Mouse (Mus musculus): Measurements from ENCODE around the gene Krt79.

Gene Krt79

DNA sequence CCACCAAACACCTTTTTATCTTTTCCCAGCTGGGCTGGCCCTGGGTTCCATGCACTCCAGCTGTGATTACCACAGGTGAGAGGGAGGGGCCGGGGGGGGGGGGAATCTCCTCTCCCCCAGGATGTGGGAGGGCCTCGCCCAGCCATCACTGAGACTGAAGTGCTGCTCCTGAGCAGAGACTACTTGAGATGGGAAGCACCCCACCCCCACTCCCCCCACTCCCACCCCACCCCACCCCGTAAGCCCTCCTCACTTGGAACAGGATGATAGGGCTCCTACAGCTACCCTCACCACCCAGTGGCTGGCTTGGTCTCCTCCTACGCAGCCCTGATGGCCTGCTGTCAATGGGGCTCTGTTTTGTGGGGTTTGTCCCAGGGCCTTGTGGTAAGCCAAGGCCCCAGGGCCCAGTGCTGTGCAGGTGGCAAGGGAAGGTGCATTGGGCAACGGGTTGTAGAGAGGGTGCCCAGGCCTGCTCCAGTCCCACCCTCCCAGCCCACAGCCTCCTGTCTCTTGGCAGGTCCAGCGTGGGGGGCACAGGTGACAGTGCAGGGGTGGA lies at the start of gene Krt79:
TSS of gene Krt79 (minus strand) at position 51 of the 556 bp plus-strand sequence.
- in situ Hi-C loops (cut with MboI, MseI): no loop called here

DNA sequence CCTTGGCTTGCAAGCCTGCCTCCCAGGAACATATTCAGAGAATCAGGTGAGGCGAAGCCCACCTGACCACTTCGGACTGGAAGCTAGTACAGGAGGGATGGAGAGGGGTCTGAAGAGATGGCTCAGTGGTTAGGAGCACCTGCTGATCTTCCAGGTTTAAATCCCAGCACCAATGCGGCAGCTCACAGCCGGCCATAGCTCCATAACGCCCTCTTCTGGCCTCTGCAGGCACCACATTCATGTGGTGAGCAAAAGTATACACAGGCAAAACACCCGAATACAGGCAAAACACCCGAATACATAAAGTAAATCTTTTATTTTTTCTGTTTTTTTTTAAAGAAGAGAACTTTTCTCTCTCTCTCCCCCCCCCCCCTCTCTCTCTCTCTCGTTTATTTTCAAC lies 48.6 kb upstream of the Krt79 start:
- in situ Hi-C loops (cut with MboI, MseI): no loop called here

DNA sequence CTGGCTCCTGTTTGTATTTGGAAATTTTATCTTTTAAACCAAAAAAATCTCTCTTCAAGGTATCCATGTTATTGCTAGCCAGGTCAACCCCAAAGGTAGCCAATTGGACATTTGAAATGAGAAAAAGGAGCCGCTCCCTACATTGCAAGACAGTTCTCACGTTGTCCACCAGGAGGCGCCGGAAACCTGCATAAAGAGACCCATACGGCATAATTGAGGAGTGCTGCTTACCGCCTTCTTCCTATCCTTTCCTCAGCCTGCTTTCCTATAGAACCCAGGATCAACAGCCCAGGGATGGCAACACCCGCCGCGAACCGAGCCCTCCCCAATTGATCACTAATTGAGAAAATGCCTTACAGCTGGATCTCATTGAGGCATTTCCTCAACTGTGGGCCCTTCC lies 48.0 kb upstream of the Krt79 start:
- in situ Hi-C loops (cut with MboI, MseI): no loop called here

DNA sequence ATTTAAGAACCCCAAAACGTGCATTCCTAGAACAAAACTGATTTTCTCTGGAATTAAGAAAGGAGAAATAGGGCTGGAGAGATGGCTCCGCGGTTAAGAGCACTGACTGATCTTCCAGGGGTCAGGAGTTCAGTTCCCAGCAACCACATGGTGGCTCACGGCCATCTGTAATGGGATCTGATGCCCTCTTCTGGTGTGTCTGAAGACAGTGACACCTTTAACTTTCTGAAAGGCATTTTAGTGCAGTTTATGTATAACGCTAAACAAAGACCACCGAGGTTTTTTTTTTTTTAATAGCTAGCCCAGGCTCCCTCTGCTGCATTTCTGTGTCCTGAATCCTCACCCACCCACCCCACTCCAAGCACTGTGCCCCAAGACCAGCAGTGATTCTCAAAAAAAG lies 44.6 kb upstream of the Krt79 start:
- in situ Hi-C loops (cut with MboI, MseI): no loop called here

DNA sequence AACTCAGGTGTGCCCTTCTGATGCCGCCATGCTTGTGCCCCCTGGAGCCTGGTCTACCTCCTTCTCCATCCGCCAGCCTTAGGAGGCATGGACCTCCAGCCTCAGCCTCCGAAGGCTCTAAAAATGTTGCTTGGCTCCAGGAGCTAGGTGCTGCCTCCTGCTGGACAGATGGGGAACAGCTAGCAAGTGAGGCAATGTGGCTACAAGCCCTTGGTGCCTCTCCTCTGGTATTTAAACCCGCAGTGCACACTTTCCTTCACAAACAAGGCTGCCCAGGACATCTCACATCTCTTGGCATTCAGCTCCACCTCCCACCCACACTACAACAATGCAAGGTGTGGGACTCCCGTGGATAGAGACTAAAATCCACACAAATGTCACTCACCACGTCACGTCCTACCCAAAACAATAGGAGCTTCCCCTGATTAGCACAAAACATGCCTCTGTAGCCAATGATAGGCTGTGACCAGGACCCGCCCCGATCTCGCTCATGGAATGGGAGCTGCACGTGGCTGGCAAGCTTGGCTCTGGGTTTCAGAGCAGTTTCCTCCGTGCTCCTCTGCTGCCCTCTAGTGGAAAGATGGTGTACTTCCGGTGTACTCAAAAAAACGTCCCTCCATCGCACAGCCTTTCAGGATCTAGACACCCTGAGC lies 44.0 kb upstream of the Krt79 start:
- in situ Hi-C loops (cut with MboI, MseI): no loop called here

DNA sequence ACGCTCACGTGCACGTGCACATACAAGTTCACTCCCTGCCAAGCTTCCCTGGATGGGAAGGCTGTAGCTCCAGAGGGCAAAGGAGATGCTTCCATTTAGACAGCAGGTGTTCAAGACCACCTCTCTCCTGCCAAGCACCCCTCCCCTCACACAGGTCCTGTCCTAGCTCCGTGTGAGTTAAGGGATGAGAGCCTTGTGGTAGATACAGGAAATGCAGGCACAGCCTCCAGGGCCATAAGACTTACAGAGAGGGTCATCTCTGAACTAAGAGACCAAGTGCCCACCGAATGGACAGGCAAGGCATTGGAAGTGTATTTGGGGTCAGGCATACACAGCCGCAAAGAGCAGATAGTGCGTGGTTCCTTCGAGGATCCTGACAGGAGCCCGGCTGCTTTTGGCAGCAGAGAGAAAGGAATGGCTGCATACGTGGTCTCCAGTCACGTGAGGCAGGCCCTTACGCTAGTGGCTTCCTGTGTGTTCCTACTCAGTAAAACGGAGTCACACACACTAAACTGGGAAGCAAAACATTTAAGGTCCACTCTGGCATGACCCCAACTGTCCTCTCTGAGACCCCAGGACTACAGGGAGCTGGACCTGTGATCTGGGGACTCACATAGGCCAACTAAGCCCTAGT lies 43.3 kb upstream of the Krt79 start:
- in situ Hi-C loops (cut with MboI, MseI): no loop called here

DNA sequence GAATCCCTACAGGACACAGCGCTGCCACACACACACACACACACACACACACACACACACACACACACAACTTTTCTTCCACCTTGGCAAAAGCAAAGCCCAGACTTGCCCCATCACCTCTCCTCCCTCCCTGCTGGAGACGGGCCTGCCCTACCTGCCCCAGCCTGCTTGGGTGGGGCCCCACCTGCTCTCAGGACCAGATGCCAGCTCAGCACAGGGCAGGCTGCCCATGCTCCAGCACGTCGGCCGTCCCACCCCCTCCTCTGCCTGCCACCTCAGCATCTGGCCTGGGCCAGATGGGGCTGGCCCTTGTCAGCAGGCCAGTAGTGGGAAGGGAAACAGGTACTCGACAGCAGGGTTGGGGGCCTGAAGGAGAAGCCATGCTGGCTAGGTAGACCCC lies 40.7 kb upstream of the Krt79 start:
- in situ Hi-C loops (cut with MboI, MseI): no loop called here

DNA sequence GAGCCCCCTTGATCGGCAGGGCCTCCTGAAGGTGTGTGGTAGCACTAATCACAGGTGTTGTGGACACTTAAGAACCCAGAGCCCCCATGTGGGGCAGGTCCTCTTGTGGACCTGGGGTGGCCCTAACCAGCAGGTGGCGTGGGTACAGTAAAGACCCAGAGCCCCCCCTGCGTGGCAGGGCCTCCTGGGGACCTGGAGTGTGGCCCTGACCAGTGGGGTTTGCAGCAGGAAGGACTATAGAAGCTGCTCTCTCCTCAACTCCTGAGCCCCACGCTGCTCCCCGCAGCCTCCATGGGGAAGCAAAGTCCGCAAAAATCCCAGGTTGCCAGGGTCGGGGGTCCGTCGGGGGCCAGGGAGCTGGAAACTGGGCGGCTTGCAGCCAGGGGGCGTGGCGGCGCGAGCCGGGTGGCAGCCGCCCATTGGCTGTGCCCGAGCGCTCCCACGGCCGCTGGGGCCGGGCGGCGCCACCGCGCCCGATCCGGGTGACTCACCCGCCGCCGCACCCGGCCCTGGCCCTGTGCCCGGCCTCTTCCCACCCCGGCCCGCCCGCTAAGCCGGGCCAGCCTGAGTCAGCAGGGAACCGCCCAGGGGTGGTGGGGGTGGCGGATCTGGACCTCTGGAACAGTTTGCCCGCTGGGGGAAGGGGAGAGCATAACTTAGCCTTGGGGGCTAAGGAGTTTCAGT lies 37.1 kb upstream of the Krt79 start:
- in situ Hi-C loops (cut with MboI, MseI): no loop called here

DNA sequence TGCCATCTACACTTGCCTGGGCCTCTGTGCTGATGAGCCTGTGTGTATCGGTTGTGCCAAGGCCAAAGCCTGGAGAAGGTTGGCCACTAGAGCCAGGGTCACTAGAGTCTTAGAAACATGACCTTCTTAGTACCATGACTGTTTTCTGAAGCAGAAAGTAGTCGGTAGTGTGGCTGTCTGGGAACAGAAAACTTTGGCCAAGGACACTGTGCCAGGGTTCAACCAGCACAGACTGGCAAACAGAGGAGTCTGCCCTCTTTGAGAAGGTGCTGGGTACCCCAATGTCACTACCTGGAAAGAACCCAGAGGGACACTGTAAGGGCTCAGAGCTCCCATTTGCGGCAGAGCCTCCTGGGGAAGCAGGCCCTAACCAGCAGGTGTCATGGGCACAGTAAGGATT lies 36.5 kb upstream of the Krt79 start:
- in situ Hi-C loops (cut with MboI, MseI): no loop called here

DNA sequence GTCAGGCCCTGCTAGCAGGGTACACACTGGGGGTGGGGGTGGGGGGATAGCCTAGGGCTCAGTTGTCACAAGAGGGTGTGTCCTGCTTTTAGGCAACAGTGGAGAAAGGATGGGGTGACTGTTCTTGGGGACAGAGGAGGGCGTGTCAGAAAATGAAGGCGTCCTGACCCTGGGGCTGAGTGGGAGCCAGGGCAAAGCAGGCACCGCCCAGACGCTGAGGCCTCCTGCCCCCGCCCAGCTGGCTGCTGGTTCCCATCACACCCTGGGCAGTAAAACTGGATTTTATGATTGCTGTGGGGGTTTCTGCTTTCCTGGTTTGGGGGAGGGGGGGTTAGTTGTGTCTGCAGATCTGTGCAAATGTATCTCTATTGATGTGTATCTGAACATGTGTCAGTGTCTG lies 35.9 kb upstream of the Krt79 start:
- in situ Hi-C loops (cut with MboI, MseI): no loop called here

DNA sequence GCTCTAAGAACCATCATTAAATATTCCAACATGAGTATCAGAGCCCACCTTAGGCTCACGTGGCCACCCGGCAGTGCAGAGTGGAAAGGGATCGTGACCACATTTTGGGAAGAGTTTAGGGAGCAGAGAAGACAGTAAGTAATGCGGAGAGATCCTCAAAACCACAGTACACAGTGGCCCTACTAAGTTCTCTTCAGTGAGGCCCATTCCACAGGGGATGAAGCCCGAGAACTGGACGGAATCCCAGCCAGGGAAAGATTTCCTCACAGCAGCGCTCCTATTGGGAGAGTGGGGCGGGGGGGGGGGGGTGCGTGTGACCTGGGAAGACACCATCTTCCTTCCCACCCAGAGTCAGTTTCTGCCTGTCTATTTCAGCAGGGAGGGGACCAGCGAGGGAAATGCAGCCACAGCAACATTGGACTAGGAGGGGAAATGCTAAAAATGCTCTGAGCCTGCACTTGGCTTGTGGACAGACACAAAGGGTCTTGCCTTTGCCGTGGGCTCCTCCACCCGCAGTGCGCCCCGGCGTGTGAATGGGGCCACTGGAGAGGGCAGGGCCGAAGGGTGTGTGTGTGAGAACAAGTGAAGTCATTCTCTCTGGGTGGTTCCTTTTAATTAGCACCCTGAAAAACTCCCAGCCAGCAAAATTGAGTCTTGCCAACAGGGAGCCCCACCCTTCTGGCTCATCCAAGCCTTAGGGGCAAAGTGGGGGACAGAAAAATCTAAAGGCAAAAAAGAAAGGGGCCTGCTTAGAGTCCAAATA lies 34.1 kb upstream of the Krt79 start:
- in situ Hi-C loops (cut with MboI, MseI): loop anchor here (5.0 to 25.0 kb wide), 2 partner anchors 207 to 637 kb away; no protein-coding TSS in a partner anchor

DNA sequence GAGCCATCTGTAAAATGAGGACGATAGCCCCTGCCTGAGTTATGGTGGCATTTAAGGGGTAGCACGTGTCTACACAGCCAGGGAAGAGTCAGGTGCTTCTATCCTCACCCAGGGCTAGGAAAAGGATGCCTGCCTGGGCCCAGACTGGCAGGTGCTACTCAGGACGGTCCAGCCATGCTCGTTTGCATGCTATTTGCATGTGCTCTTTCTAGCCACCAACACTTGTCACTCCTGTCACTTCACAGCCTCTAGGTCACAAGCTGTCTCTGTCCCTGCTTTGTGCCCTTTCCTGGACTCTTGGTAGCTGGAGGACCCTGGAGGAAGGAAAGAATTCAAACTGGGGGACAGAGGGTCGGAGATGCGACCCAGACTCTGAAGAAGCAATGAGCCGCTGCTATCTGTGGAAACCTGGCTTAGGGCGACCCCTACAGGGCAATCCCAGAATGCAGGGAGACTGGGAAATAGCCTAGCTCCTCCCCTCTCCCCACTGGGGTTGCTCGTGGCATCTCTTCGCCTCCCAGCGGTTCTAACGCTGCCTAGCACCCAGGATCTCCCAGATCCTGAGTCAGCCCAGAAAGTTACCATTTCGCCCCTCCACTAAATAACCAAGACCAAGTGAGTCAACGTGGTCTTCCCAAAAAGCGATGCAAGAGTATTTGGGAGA lies 33.4 kb upstream of the Krt79 start:
- in situ Hi-C loops (cut with MboI, MseI): loop anchor here (5.0 to 25.0 kb wide), 2 partner anchors 206 to 636 kb away; no protein-coding TSS in a partner anchor

DNA sequence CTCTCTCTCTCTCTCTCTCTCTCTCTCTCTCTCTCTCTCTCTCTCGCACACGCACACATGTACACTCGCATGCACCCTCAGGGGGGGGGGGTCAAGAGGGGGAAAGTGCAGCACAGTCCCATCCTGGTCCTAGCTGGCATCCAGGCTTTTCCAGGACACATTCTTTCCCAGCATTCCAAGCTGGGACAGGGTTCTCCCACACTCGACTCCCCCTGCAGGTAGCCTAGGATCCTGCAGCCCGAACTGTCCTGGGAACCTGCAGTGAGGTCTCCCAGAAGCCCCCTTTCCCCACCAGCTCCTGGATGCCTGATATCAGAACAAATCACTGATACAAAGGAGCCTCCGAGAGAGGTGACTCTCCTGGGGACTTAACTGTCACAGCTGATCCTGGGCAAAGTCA lies 30.4 kb upstream of the Krt79 start:
- in situ Hi-C loops (cut with MboI, MseI): loop anchor here (5.0 to 25.0 kb wide), 2 partner anchors 203 to 633 kb away; no protein-coding TSS in a partner anchor

DNA sequence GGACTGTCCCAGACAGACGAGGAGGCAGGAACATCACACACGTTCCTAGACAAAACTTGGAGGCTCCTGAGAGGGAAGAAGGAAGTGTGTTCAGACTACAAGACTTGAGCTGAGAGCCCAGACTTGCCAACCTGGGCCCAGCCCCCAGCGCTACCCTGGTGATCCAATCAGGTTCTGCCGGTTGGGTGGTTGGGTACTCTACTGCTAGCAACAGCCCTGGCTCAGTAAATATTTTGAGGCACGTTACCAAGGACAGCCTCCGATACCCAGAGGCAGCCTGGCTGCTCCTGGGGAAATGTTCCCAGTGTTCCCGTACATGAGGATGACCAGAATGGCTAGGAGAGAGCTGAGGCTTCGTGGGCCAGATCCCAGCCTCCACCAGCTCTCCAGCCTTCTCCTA lies 26.7 kb upstream of the Krt79 start:
- in situ Hi-C loops (cut with MboI, MseI): loop anchor here (25.0 kb wide), 1 partner anchor 630 kb away; no protein-coding TSS in a partner anchor

DNA sequence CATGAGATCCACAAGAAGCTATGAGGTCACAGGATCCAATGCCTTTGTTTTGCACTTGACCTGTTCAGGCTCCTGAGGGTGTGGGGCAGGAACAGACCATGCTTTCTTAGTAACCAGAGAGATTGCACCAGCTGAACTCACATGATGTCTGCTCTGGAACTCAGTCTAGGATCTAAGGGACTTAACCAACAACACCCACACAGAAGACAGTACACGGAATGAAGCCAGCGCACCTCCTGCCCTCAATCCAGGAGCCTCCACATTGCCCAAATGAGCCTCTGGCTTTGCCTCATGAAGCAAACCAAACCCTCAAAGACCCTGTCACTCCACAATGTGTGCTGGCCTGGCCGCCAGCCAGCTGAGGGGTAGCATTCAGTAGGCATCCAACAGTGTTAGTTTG lies 18.8 kb upstream of the Krt79 start:
- in situ Hi-C loops (cut with MboI, MseI): loop anchor here (25.0 kb wide), 1 partner anchor 622 kb away; no protein-coding TSS in a partner anchor

DNA sequence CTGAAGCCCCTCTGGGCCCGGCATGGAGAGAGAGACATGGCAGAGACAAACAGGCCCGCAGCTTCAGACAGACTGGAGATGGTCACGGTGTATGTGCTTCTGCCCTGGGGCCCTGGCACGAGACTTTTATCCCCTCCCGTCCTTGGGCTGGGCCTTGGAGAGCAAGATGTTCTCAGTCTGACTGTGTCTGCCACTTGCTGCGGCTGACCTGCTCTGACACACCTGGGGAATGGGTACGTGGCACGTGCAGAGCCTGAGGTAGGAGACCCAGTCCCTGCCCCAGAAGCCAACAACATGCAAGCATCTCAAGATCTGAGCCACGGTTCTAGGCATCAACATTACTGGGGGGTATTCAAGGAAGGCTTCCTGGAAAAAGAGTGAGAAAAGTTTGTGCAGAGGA lies 14.1 kb upstream of the Krt79 start, which contains the start of gene Krt78:
TSS of gene Krt78 (minus strand) at position 101 of the 400 bp plus-strand sequence.
- in situ Hi-C loops (cut with MboI, MseI): loop anchor here (25.0 kb wide), 1 partner anchor 617 kb away; no protein-coding TSS in a partner anchor

DNA sequence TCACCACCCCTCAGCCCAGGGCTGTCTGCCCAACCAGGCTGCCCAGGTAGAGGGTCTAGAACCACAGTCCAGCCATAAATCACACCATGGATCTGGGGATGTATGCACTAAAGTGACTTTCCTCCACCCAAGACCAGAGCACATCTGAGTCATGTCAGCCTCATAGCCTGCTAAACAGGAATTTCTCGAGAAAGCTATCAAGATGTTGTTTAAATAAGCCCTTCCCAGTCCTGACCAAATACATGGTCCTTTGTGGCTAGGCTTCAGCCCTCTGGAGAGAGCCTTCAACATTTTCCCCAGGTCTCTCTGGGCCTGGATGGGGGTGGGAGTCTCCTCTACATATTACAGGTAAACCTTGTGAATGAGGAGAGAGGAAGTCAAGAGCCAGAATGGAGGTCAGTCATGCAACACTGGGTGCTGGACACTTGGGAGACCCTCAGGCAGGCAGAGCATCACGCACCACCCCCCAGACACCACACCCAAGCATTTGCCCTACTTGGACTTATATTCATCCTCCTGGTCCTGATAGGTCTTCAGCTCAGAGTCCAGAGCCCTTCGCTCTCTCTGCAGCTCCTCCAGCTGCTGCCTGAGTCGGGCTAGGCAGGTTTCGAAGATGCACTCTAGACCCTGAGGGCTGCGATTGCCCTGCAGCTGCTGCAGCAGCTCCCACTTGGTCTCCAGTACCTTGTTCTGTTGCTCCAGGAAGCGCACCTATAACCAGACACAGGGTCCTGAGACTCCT lies 12.8 kb upstream of the Krt79 start:
- in situ Hi-C loops (cut with MboI, MseI): loop anchor here (25.0 kb wide), 1 partner anchor 616 kb away; no protein-coding TSS in a partner anchor

DNA sequence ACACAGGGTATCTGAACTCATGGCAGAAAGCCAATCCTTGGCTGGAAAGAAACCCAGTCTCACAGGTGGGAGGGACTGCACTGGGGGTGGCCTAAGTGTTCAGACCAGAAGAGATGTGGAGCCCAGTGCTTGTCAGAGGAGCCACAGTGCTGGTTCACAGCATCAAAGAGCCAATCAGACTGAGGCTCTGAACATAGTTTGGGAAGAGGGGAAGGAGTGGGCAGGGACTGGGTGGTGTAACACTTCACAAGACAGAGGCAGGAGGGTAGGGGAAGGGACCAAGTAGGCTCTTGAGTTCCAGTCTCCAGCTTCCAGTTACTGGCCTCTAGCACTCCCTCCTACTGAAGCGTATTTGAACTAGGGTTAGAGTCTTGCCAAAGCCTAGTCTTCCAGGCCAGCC lies 5.3 kb upstream of the Krt79 start:
- in situ Hi-C loops (cut with MboI, MseI): no loop called here

DNA sequence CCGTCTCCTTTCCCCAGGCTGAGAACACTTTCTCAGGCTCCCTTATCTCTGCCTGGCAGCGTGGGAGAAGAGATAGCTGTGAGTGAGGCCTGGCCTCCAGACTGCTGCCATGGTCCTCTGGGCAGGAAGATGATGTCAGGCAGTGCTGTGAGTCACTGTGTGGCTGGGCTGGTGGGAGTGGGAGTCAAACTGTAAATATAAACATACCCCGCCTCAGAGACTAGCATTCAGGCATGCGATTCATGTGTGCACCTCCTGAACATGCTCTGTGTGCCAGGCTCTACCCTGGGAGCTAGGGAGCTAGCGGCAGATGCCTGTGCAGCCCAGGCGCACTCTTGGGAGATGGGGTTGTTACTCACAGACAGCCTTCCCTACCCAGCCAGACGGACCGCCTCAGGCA lies 1.8 kb upstream of the Krt79 start:
- in situ Hi-C loops (cut with MboI, MseI): no loop called here
